Mouse (Mus musculus): ENCODE results near the gene Lnpep. TPM values are rescaled to one million over a fixed set of nuclear protein-coding genes. Genes with fewer than 3 reads are reported as not detected.

The Lnpep gene
- polyA plus RNA-seq, 1 experiment from 2014 or later = 12.7 TPM

DNA sequence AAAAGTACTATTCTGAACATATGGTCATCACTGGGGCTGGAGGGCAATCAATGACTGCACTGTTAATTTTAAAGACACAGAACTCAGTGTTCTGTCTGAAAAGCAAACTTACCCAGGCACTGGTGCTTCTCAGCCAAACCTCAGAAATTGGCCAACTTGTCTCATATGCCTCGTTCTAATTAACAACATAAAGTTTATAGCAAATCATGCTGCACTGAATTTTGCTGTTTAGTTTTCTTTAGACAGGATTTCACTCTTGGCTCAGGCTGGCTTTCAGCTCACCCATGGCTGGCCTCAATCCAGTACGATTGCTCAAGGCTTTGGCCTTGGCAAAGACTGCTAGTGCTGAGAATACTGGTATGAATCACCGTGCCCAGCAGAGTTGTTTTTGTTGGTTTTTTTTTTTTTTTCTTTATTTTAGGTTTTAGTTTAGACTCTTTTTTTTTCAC is 24.0 kb downstream of the Lnpep start:
- ATAC-seq (replicated peaks; ENCODE audit: extremely low read depth, insufficient read depth, low FRiP score) = 0 out of 2 replicates have a peak, but pooled peaks have one; percentile 70
- Histone ChIP-seq H3K4me3 (ENCODE audit: low read length) (no peak overlapping the region), H3K9me3 (replicated peaks; ENCODE audit: control insufficient read depth, low read length) (no peaks in the 10 kb centered on the region), H3K36me3 (ENCODE audit: control insufficient read depth, insufficient read depth) (no peaks in the 10 kb centered on the region), H3K4me2 (ENCODE audit: low read depth, low read length) (peak overlapping the region; percentile 30), H3K27ac (ENCODE audit: low read length) (peak overlapping the region; percentile 74), H3K9ac (ENCODE audit: low read length) (0 out of 2 replicates have a peak overlapping the region, but pooled peaks have one; percentile 54), H3K27me3 (ENCODE audit: control insufficient read depth, insufficient read depth, low read length) (no peaks in the 10 kb centered on the region), H3K4me1 (ENCODE audit: control insufficient read depth, insufficient read depth, low read length) (peaks cover 39% of the 10 kb centered on the region)
- WGBS = 27% methylated on average over 3 of the region's 3 CpGs

DNA sequence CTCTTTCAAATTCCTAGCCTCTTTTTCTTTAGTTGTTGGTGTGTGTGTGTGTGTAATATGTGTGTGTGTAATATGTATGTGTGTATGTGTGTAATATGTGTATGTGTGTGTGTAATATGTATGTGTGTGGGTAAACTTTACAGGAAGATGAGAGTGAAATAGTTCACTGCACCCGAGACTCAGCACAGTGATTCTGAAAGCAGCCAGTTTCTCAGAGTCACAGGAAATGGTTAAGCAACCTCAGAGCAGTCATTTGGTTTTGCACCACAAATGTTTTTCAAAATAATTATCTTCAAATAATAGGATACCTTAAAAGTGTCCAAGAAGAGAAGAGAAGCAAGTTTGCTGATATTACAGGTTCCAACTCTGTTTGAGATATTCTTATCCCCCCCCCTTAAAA is 24.8 kb downstream of the Lnpep start:
- Histone ChIP-seq H3K9ac (ENCODE audit: low read length) (no peak overlapping the region), H3K27me3 (ENCODE audit: control insufficient read depth, insufficient read depth, low read length) (no peaks in the 10 kb centered on the region), H3K9me3 (replicated peaks; ENCODE audit: control insufficient read depth, low read length) (no peaks in the 10 kb centered on the region), H3K4me3 (ENCODE audit: low read length) (no peak overlapping the region), H3K36me3 (ENCODE audit: control insufficient read depth, insufficient read depth) (no peaks in the 10 kb centered on the region), H3K4me1 (ENCODE audit: control insufficient read depth, insufficient read depth, low read length) (peaks cover 41% of the 10 kb centered on the region), H3K27ac (ENCODE audit: low read length) (no peak overlapping the region), H3K4me2 (ENCODE audit: low read depth, low read length) (no peak overlapping the region)
- no peak for ATAC-seq (replicated peaks; ENCODE audit: extremely low read depth, insufficient read depth, low FRiP score)
- WGBS = 50% methylated on average over 1 of the region's 1 CpGs

DNA sequence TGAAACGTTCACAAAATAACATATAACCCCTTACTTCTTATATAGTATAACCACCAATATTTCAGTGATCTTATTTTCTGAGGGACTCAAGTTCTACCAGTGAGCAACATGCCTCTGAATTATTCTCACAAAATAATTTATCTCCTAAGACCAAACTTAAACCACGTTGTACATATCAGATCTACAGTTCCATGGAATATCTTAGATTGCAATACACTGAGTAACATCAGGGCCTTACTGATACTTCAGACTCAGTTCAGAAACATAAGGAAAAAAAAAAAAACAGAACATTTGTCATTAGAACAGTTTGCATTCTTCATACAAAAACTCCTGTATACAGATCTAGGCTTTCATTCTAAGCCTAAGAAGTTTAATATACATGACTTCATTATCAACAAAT is 26.5 kb downstream of the Lnpep start:
- Histone ChIP-seq H3K27me3 (ENCODE audit: control insufficient read depth, insufficient read depth, low read length) (no peaks in the 10 kb centered on the region), H3K4me3 (ENCODE audit: low read length) (no peak overlapping the region), H3K36me3 (ENCODE audit: control insufficient read depth, insufficient read depth) (no peaks in the 10 kb centered on the region), H3K4me2 (ENCODE audit: low read depth, low read length) (no peak overlapping the region), H3K9ac (ENCODE audit: low read length) (no peak overlapping the region), H3K9me3 (replicated peaks; ENCODE audit: control insufficient read depth, low read length) (no peaks in the 10 kb centered on the region), H3K27ac (ENCODE audit: low read length) (no peak overlapping the region), H3K4me1 (ENCODE audit: control insufficient read depth, insufficient read depth, low read length) (peaks cover 33% of the 10 kb centered on the region)
- 80% methylated on average over 2 of the region's 2 CpGs for WGBS
- no peak for ATAC-seq (replicated peaks; ENCODE audit: extremely low read depth, insufficient read depth, low FRiP score)

DNA sequence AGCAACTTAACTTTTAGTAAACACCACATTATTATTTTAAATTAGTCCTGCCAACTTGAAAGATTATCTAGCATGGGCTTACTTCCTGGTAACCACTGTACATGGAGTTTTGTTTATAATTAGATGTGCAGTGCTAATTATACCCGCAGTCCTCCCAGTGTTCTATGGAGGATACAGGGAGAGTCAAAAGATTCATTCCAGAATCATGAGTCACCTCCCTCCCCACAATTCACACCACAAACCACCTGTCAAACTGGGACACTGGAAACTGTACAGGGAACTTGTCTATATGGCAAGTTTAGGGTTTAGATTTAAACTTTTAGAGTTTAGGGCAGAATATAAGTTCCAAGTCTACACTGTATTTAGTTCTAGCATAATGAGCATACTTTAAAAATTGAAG is 31.9 kb downstream of the Lnpep start:
- H3K4me1 ChIP-seq (ENCODE audit: control insufficient read depth, insufficient read depth, low read length) = peaks cover 11% of the 10 kb centered on the region
- ATAC-seq (replicated peaks; ENCODE audit: extremely low read depth, insufficient read depth, low FRiP score) = peak; percentile 89
- H3K4me2 ChIP-seq (ENCODE audit: low read depth, low read length) = no peak overlapping the region
- no peak overlapping the region for H3K4me3 ChIP-seq (ENCODE audit: low read length)
- 3% methylated on average over 1 of the region's 1 CpGs for WGBS
- peak overlapping the region; percentile 84 for H3K27ac ChIP-seq (ENCODE audit: low read length)
- H3K27me3 ChIP-seq (ENCODE audit: control insufficient read depth, insufficient read depth, low read length) = no peaks in the 10 kb centered on the region
- no peaks in the 10 kb centered on the region for H3K9me3 ChIP-seq (replicated peaks; ENCODE audit: control insufficient read depth, low read length)
- H3K9ac ChIP-seq (ENCODE audit: low read length) = no peak overlapping the region
- no peaks in the 10 kb centered on the region for H3K36me3 ChIP-seq (ENCODE audit: control insufficient read depth, insufficient read depth)

DNA sequence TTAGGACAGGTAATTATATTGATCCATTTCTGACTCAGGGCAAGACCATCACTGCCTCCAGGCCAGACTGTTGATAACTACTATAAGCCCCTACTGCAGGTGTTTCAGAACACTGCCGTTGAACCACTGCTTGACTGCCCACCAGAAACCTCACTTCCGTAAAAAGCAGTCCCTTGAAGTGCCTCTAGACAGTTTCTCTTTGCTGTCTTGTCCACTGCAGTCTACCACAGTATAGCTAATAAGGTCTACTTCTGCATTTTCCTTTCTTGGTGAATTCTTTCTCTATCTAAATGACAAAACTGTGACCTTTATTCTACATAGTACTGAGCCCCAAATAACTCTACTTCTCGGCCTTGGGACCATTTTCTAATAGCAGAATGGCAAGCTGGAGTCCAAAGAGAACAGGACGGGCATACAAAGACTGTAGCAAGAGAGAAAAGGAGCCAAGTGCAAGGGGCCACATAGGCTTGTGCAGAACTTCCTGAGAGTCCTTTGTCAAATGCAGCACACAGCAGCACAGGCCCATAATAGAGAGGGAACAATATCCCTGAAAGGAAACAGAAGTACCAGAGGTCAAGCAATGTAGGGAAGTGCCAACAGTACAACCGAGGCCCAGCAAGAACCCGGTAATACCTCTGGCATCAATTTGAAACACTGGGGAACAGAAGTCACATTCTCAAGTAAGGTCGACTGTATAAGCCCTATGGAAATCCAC is 37.4 kb downstream of the Lnpep start:
- Histone ChIP-seq H3K4me2 (ENCODE audit: low read depth, low read length) (peak overlapping the region; percentile 15), H3K4me1 (ENCODE audit: control insufficient read depth, insufficient read depth, low read length) (peaks cover 12% of the 10 kb centered on the region), H3K36me3 (ENCODE audit: control insufficient read depth, insufficient read depth) (no peaks in the 10 kb centered on the region), H3K4me3 (ENCODE audit: low read length) (no peak overlapping the region), H3K9ac (ENCODE audit: low read length) (no peak overlapping the region), H3K27ac (ENCODE audit: low read length) (peak overlapping the region; percentile 74), H3K27me3 (ENCODE audit: control insufficient read depth, insufficient read depth, low read length) (no peaks in the 10 kb centered on the region), H3K9me3 (replicated peaks; ENCODE audit: control insufficient read depth, low read length) (no peaks in the 10 kb centered on the region)
- peak; percentile 37; the same call in 1 of the 2 replicates for ATAC-seq (replicated peaks; ENCODE audit: extremely low read depth, insufficient read depth, low FRiP score)
- WGBS = 64% methylated on average over 7 of the region's 7 CpGs

DNA sequence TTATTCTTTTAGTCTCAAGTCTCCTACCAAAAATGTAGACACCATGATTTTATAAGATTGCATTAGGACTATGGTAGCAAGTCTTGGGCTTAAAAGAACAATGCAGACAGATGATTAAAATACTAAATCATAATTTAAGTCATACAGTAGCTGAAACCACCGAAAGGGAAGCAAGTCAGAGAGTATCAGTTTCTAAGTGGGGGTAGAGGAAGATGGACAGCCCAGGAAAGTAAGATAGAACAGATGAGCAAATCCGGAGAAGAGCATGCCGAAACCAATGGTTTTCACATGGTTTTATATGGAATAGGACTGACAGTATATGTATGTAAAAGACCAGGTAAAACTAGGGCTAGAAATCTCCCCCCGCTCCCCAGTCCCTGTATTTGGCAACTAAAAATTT is 39.7 kb downstream of the Lnpep start:
- H3K9ac ChIP-seq (ENCODE audit: low read length) = no peak overlapping the region
- no peaks in the 10 kb centered on the region for H3K36me3 ChIP-seq (ENCODE audit: control insufficient read depth, insufficient read depth)
- no peaks in the 10 kb centered on the region for H3K27me3 ChIP-seq (ENCODE audit: control insufficient read depth, insufficient read depth, low read length)
- no peak overlapping the region for H3K4me3 ChIP-seq (ENCODE audit: low read length)
- peaks cover 11% of the 10 kb centered on the region for H3K4me1 ChIP-seq (ENCODE audit: control insufficient read depth, insufficient read depth, low read length)
- no peaks in the 10 kb centered on the region for H3K9me3 ChIP-seq (replicated peaks; ENCODE audit: control insufficient read depth, low read length)
- H3K27ac ChIP-seq (ENCODE audit: low read length) = no peak overlapping the region
- ATAC-seq (replicated peaks; ENCODE audit: extremely low read depth, insufficient read depth, low FRiP score) = no peak
- 89% methylated on average over 4 of the region's 4 CpGs for WGBS
- H3K4me2 ChIP-seq (ENCODE audit: low read depth, low read length) = no peak overlapping the region

DNA sequence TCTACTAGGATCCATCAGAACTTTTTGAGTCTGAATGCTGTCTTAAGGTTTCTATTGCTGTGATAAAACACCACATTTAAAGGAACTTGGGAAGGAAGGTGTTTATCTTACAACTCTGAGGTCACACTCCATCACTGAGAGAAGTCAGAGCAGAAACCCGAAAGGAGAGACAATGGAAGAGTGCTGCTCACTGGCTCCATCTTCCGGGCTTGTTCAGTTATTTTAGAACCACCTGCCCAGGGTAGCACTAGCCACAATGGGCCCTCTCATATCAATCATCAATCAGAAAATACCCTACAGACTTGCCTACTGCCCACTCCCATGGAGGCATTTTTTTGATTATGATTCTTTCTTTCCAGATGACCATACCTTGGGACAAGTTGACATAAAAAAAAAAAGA is 41.0 kb downstream of the Lnpep start:
- WGBS = 55% methylated on average over 2 of the region's 2 CpGs
- Histone ChIP-seq H3K9ac (ENCODE audit: low read length) (no peak overlapping the region), H3K4me2 (ENCODE audit: low read depth, low read length) (no peak overlapping the region), H3K9me3 (replicated peaks; ENCODE audit: control insufficient read depth, low read length) (no peaks in the 10 kb centered on the region), H3K4me3 (ENCODE audit: low read length) (no peak overlapping the region), H3K27me3 (ENCODE audit: control insufficient read depth, insufficient read depth, low read length) (no peaks in the 10 kb centered on the region), H3K27ac (ENCODE audit: low read length) (no peak overlapping the region), H3K4me1 (ENCODE audit: control insufficient read depth, insufficient read depth, low read length) (peaks cover 11% of the 10 kb centered on the region), H3K36me3 (ENCODE audit: control insufficient read depth, insufficient read depth) (peaks cover 2% of the 10 kb centered on the region; the same call in 1 of the 2 replicates)
- ATAC-seq (replicated peaks; ENCODE audit: extremely low read depth, insufficient read depth, low FRiP score) = no peak

DNA sequence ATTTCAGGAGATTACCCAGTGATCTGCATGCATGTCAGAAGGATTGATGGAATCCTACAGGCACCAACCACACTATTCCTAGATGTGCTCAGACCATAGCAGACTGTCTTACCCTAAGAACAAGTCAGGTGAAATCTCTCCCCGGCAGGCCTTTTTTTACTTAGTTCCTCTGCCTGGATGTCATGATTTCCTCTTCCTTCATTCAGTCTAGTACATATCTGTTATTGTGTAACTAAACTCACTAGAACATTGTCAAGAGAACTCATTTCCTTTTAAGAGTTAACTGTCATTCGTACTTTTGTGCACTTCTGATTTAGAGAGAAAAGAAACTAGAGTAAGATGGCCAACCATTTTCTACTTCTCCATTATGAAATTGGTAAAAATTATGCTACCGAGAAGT is 43.6 kb downstream of the Lnpep start:
- ATAC-seq (replicated peaks; ENCODE audit: extremely low read depth, insufficient read depth, low FRiP score) = no peak
- no peak overlapping the region for H3K9ac ChIP-seq (ENCODE audit: low read length)
- H3K4me1 ChIP-seq (ENCODE audit: control insufficient read depth, insufficient read depth, low read length) = peaks cover 10% of the 10 kb centered on the region
- no peaks in the 10 kb centered on the region for H3K27me3 ChIP-seq (ENCODE audit: control insufficient read depth, insufficient read depth, low read length)
- WGBS = 85% methylated on average over 3 of the region's 3 CpGs
- peak overlapping the region; percentile 14; the same call in 1 of the 2 replicates for H3K27ac ChIP-seq (ENCODE audit: low read length)
- no peak overlapping the region for H3K4me3 ChIP-seq (ENCODE audit: low read length)
- no peak overlapping the region for H3K4me2 ChIP-seq (ENCODE audit: low read depth, low read length)
- H3K9me3 ChIP-seq (replicated peaks; ENCODE audit: control insufficient read depth, low read length) = no peaks in the 10 kb centered on the region
- H3K36me3 ChIP-seq (ENCODE audit: control insufficient read depth, insufficient read depth) = peaks cover 7% of the 10 kb centered on the region

DNA sequence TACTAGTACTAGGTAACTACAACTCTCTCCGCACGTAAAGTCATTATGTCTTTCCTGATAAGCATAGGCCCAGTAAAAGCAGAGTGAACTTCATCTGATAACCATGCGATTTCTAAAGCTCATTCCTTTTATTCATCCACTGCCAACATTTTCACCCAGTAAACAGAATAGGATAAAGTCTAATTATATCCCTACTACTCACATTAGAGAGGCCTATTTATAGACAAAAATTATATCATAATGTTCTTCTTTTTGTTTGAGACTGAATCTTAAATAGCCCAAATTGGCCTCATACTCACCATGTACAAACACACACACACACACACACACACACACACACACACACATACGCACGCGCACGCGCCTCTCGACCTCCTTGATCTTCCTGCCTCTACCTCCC is 48.5 kb downstream of the Lnpep start:
- H3K27me3 ChIP-seq (ENCODE audit: control insufficient read depth, insufficient read depth, low read length) = no peaks in the 10 kb centered on the region
- peaks cover 20% of the 10 kb centered on the region for H3K36me3 ChIP-seq (ENCODE audit: control insufficient read depth, insufficient read depth)
- WGBS = 78% methylated on average over 9 of the region's 9 CpGs
- peaks cover 21% of the 10 kb centered on the region for H3K4me1 ChIP-seq (ENCODE audit: control insufficient read depth, insufficient read depth, low read length)
- no peaks in the 10 kb centered on the region for H3K9me3 ChIP-seq (replicated peaks; ENCODE audit: control insufficient read depth, low read length)
- H3K9ac ChIP-seq (ENCODE audit: low read length) = no peak overlapping the region
- peak overlapping the region; percentile 75 for H3K27ac ChIP-seq (ENCODE audit: low read length)
- no peak for ATAC-seq (replicated peaks; ENCODE audit: extremely low read depth, insufficient read depth, low FRiP score)
- H3K4me3 ChIP-seq (ENCODE audit: low read length) = no peak overlapping the region
- H3K4me2 ChIP-seq (ENCODE audit: low read depth, low read length) = peak overlapping the region; percentile 9; the same call in 1 of the 2 replicates

Measured in heart, embryonic 16.5 days (tissue).